Mouse (Mus musculus) testis, adult 2 months (tissue): Measurements from ENCODE around the gene Clrn3.

ENCODE experiments used
- CTCF ChIP-seq: fragments of 200-500 bp; IDR thresholded peaks from 2 replicates; pipeline ENCODE4 v1.5.1; 2012; ENCODE audit warnings: low read depth, mild to moderate bottlenecking, inconsistent platforms, low read length, moderate library complexity; ENCODE audit not compliant: control insufficient read depth, insufficient read depth, insufficient replicate concordance
- POLR2A ChIP-seq: fragments of 200-500 bp; IDR thresholded peaks from 2 replicates; pipeline ENCODE4 v1.6.1; 2012; ENCODE audit warnings: low read depth, mild to moderate bottlenecking, inconsistent platforms, low read length, moderate library complexity; ENCODE audit not compliant: control insufficient read depth

DNA sequence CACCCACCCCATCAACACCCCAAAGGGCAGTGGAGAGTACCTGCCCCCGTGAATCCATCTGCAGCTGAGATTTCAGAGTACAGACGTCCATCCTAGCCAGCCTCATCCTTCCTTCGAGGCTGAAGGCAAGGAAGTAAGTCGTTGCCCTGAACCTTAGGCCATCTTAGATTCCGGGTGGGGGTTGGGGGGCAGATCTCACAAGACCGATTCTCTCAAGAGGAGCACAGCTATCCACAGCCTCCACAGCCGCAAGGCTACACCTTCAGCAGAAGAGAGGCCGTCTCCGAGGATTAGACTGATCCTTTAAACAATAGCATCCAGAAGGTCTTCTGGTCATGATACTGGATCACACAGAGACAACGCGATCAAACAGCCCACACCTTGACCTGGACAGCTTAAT lies 44.1 kb downstream of the Clrn3 start:
- TF ChIP-seq CTCF (no peak), POLR2A (no peak)
